Comparison of ENCODE assay signal across 26 mouse cellular contexts in genomic region chr14:76540005-76540670, GRCm38 (mm10). TPM values are rescaled to one million over a fixed set of nuclear protein-coding genes. Genes with fewer than 3 reads are reported as not detected.
DNase-seq lines count a peak whose midpoint lies in the region; ATAC-seq lines count a peak whose summit lies in the region.
"Had no signal": no experiment of that assay in that cellular context is flagged by ENCODE, and none has a peak within 500 bp of the region (broad histone marks: within the 10 kb centered on the region; RNA-seq: fewer than 3 reads in every experiment).

No protein-coding gene starts in this region.

- no peaks in the 10 kb centered on the region for H3K4me1 ChIP-seq in forebrain, embryonic 14.5 days (ENCODE audit: control insufficient read depth, insufficient read depth, low read length)
- H3K4me1 ChIP-seq in forebrain, embryonic 11.5 days (replicated peaks; ENCODE audit: control insufficient read depth, insufficient read depth, low read length): no peaks in the 10 kb centered on the region
- H3K4me1 ChIP-seq: forebrain, embryonic 15.5 days; midbrain, embryonic 12.5 days; neural tube, embryonic 15.5 days had no signal

- 93% methylated on average over 5 of the region's 5 CpGs for WGBS in forebrain, embryonic 14.5 days
- 95% methylated on average over 5 of the region's 5 CpGs for WGBS in forebrain, embryonic 11.5 days

- H3K9ac ChIP-seq in forebrain, embryonic 14.5 days (ENCODE audit: low read length): no peak overlapping the region
- no peak overlapping the region for H3K9ac ChIP-seq in forebrain, embryonic 11.5 days (ENCODE audit: low read length)
- H3K9ac ChIP-seq: embryonic facial prominence, embryonic 13.5 days; forebrain, embryonic 15.5 days; heart, embryonic 13.5 days; limb, embryonic 13.5 days; liver, embryonic 12.5 days; midbrain, embryonic 12.5 days; neural tube, embryonic 15.5 days had no signal

- H3K4me3 ChIP-seq in forebrain, embryonic 14.5 days (ENCODE audit: low read depth, low read length): no peak overlapping the region
- no peak overlapping the region for H3K4me3 ChIP-seq in forebrain, embryonic 11.5 days (ENCODE audit: low read depth, low read length)
- H3K4me3 ChIP-seq: embryonic facial prominence, embryonic 13.5 days; forebrain, embryonic 15.5 days; heart, embryonic 13.5 days; limb, embryonic 13.5 days; liver, embryonic 12.5 days; midbrain, embryonic 12.5 days; neural tube, embryonic 15.5 days had no signal

- no peaks in the 10 kb centered on the region for H3K9me3 ChIP-seq in forebrain, embryonic 14.5 days (replicated peaks; ENCODE audit: control insufficient read depth, low read length)
- H3K9me3 ChIP-seq in forebrain, embryonic 11.5 days (ENCODE audit: control insufficient read depth, low read length): no peaks in the 10 kb centered on the region
- H3K9me3 ChIP-seq: embryonic facial prominence, embryonic 13.5 days; forebrain, embryonic 15.5 days; heart, embryonic 13.5 days; limb, embryonic 13.5 days; liver, embryonic 12.5 days; midbrain, embryonic 12.5 days; neural tube, embryonic 15.5 days had no signal

- no peaks in the 10 kb centered on the region for H3K27me3 ChIP-seq in forebrain, embryonic 14.5 days (replicated peaks; ENCODE audit: control insufficient read depth, insufficient read depth, low read length)
- H3K27me3 ChIP-seq in forebrain, embryonic 11.5 days (ENCODE audit: control insufficient read depth, insufficient read depth, low read length): no peaks in the 10 kb centered on the region
- H3K27me3 ChIP-seq: embryonic facial prominence, embryonic 13.5 days; forebrain, embryonic 15.5 days; heart, embryonic 13.5 days; limb, embryonic 13.5 days; liver, embryonic 12.5 days; midbrain, embryonic 12.5 days; neural tube, embryonic 15.5 days had no signal

- DNase-seq in forebrain, embryonic 14.5 days (ENCODE audit: low spot score): peak; percentile 17
- DNase-seq in forebrain, embryonic 11.5 days (ENCODE audit: low spot score): no peak
- DNase-seq in layer of hippocampus, adult 11-12 months (ENCODE audit: low spot score): peak; percentile 49
- no peak for DNase-seq in layer of hippocampus, postnatal 10 days (ENCODE audit: low spot score in 2 of 2)
- peak; percentile 32 to 76 for DNase-seq in left cerebral cortex, postnatal 25 days (ENCODE audit: low spot score in 2 of 2)
- DNase-seq in left cerebral cortex, postnatal 4 days: no peak
- no peak for DNase-seq in cerebellum, postnatal 25 days
- DNase-seq: adrenal gland, postnatal 14 days; cerebellum, postnatal 14 days; gastrocnemius, postnatal 14 days; heart, adult 11 months; heart, postnatal 14 days; lung, adult 18-20 months; lung, postnatal 10 days; thymus, adult 2 months had no signal

- ATAC-seq in forebrain, embryonic 14.5 days: no peak
- ATAC-seq in forebrain, embryonic 11.5 days (replicated peaks; ENCODE audit: low FRiP score): no peak
- no peak for ATAC-seq in erythroblast, adult 5-6 weeks (replicated peaks; ENCODE audit: low FRiP score, poor library complexity, severe bottlenecking)
- ATAC-seq: forebrain, embryonic 15.5 days; hindbrain, postnatal 0 days; intestine, embryonic 16.5 days; liver, embryonic 12.5 days had no signal

- intact Hi-C loops in left cerebral cortex, postnatal 25 days (cut with DNase I): no loop called here
- intact Hi-C loops in left cerebral cortex, postnatal 4 days (cut with DNase I): no loop called here

- H3K4me2 ChIP-seq in forebrain, embryonic 14.5 days (ENCODE audit: low read length): no peak overlapping the region
- no peak overlapping the region for H3K4me2 ChIP-seq in forebrain, embryonic 11.5 days (ENCODE audit: low read depth, low read length, severe bottlenecking)
- H3K4me2 ChIP-seq: embryonic facial prominence, embryonic 13.5 days; forebrain, embryonic 15.5 days; heart, embryonic 13.5 days; limb, embryonic 13.5 days; liver, embryonic 12.5 days; midbrain, embryonic 12.5 days; neural tube, embryonic 15.5 days had no signal

- no peak overlapping the region for H3K27ac ChIP-seq in forebrain, embryonic 14.5 days (ENCODE audit: low read depth, low read length)
- no peak overlapping the region for H3K27ac ChIP-seq in forebrain, embryonic 11.5 days (ENCODE audit: low read depth, low read length)
- H3K27ac ChIP-seq: embryonic facial prominence, embryonic 13.5 days; forebrain, embryonic 15.5 days; hindbrain, postnatal 0 days; kidney, postnatal 0 days; limb, embryonic 13.5 days; liver, embryonic 12.5 days; midbrain, embryonic 12.5 days; neural tube, embryonic 15.5 days had no signal

- H3K36me3 ChIP-seq in forebrain, embryonic 14.5 days (ENCODE audit: control insufficient read depth, insufficient read depth, low read length): no peaks in the 10 kb centered on the region
- no peaks in the 10 kb centered on the region for H3K36me3 ChIP-seq in forebrain, embryonic 11.5 days (ENCODE audit: control insufficient read depth, insufficient read depth, low read length)
- H3K36me3 ChIP-seq: embryonic facial prominence, embryonic 13.5 days; heart, embryonic 13.5 days; limb, embryonic 13.5 days; liver, embryonic 12.5 days; midbrain, embryonic 12.5 days had no signal

RNA-seq across cellular contexts. Expression of gene Serp2, which starts 16.6 kb away (rescaled TPM):
- polyA plus RNA-seq in forebrain, embryonic 14.5 days (2014; fragmentation: Nextera tagmentation; extraction: Ambion mirVana): 141 and 147 TPM in 2 replicates
- polyA plus RNA-seq in forebrain, embryonic 11.5 days (2014; fragmentation: Nextera tagmentation; extraction: Ambion mirVana): 29.3 and 33.3 TPM in 2 replicates
- total RNA-seq in layer of hippocampus, postnatal 10 days (2021): 100 to 1,000 TPM; 150 to 175 TPM
- 100 to 1,000 TPM; 175 to 186 TPM for total RNA-seq in left cerebral cortex, postnatal 25 days (2021)
- 100 to 1,000 TPM; 174 to 175 TPM for total RNA-seq in left cerebral cortex, postnatal 4 days (2021)
- total RNA-seq in erythroblast, adult 5-6 weeks (2015; ENCODE audit: low replicate concordance): not detected in 2 replicates
- not detected in 2 replicates for total RNA-seq in erythroblast, adult 5-6 weeks (2017; ENCODE audit: low replicate concordance)

Comparison
In these comparisons a context has a peak if more than half of its experiments do, and no peak if none do; other contexts are left out.
1. DNase-seq: peak in forebrain, embryonic 14.5 days (single experiment), layer of hippocampus, adult 11-12 months (single experiment) and left cerebral cortex, postnatal 25 days (2 of 2); none in forebrain, embryonic 11.5 days (single experiment), layer of hippocampus, postnatal 10 days (0 of 2), left cerebral cortex, postnatal 4 days (single experiment) and cerebellum, postnatal 25 days (0 of 2).
2. RNA of gene Serp2, which starts 16.6 kb away (total RNA-seq): 175 to 186 TPM in left cerebral cortex, postnatal 25 days, 174 to 175 TPM in left cerebral cortex, postnatal 4 days and 150 to 175 TPM in layer of hippocampus, postnatal 10 days; not detected in erythroblast, adult 5-6 weeks; every median in the first group is over 100 times any median in the second.